Mouse (Mus musculus): ENCODE data around the gene Nfx1. TPM values are rescaled to one million over a fixed set of nuclear protein-coding genes. Genes with fewer than 3 reads are reported as not detected.

The Nfx1 gene
- polyA plus RNA-seq, 1 experiment: 43.0 TPM

GRCm38 (mm10) chr4:40975678-40976077 lies 5.0 kb downstream of the Nfx1 start:
- no peak for DNase-seq (ENCODE audit: low read depth)

DNA sequence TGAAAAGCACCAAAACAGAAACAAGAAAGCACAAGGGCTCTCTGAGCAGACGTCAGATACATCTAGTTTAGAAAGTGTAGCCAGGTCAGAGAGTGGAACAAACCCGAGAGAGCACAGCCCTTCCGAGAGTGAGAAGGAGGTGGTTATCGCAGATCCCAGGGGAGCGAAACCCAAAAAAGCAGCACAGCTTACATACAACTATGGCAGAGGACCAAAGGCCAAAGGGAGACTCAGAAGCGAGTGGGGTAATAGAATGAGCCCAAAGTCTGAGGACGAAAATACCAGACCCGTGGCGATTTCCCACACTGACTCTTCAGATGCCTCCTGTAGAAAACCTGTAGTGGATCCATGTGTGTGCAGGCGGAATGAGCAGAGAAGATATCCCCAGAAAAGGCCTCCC lies 5.9 kb downstream of the Nfx1 start:
- no peak for DNase-seq (ENCODE audit: low read depth)

- DNase-seq (ENCODE audit: low read depth): no peak
Measured at GRCm38 (mm10) chr4:40979430-40979829, 8.7 kb downstream of the Nfx1 start.

DNA sequence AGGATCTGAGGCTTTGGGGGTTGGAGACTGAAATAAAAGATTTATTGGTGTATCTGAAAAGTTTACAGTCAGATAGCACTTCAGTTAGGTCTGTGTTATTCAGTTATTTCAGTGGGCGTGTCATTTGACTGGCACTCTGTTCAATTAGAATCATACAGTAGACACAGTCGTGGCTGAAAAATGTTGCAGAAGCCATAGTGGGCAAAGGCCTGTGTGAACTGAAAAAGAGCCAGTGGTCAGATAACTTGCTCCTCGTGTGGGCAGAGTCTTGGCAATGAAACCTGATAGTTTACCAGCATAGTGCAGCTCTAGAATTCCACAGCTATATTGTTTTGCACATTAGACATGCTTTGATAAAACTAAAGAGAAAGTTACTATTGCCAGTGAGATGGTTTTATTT lies 11.8 kb downstream of the Nfx1 start:
- DNase-seq (ENCODE audit: low read depth): no peak

GRCm38 (mm10) chr4:40983686-40984085 lies 13.0 kb downstream of the Nfx1 start:
- DNase-seq (ENCODE audit: low read depth): no peak

- DNase-seq (ENCODE audit: low read depth): no peak
Measured at GRCm38 (mm10) chr4:40989633-40990032, 18.9 kb downstream of the Nfx1 start.

DNA sequence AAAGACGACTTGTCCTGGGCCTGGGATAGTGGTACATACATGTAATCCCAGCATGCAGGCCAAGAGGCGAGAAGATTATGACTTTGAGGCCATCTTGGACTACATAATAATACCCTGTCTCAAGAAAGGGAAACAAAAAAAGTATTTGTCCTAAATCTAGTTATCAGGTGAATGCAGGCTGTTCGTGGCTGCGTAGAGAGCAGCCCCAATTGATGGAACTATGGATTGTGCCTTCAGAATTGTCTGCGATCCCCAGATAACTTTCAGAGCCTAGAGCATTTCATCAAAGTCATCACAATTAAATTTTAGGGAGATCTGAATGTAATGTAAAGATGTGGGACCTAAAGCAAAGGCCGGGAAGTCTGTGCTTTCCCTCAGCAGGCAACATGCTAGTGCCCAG lies 25.6 kb downstream of the Nfx1 start:
- no peak for DNase-seq (ENCODE audit: low read depth)

- no peak for DNase-seq (ENCODE audit: low read depth)
Measured at GRCm38 (mm10) chr4:40997916-40998315, 27.2 kb downstream of the Nfx1 start.

DNA sequence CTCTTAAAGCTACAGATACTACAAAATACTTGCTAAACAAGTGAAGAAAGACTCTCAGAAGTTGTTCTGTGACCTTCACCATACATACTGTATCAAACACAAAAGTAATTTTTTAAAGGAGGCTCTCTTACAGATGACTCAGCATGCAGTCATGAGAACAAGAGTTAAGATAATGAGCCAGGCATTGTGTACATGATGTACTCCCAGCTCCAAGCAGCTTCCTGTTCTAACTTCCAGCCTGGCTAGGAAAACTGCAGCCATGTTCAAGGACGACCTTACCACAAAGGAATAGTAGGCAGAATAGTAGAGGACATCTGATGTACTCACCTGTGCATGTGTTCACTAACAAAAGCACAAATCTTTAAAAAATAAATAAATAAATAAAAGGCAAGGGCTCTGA lies 29.6 kb downstream of the Nfx1 start:
- no peak for DNase-seq (ENCODE audit: low read depth)

DNA sequence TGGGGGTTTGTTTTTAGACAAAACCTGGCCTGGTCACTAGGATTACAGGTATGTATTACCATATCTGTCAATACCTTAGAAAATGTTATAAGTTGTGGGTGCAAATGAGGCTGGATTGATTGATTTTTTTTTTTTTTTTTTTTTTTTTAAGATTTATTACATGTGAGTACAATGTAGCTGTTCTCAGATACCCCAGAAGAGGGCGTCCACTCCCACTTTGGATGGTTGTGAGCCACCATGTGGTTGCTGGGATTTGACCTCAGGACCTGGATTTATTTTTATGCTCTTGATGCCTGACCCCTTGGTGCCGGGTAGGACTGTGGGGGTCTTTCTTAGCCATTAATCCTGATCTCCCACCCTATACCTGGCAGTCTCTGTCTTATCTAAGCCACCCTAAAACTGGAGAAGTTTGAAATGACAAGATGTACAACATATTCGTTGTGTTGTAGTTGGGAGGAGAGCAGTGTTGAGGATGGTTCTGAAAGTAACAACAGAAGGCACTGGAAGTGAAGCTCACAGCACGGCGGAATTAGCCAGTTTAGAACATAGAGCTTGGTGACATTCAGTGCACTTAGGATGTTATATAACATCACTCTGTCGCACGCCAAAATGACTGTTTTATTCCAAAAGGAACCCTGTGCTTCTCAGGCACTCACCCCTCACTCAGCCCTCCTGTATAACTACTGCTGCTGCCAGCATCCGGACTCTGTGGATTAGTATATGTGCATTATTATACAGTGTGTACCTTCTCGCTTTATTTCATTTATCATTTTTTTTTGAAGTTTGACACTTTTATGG lies 30.3 kb downstream of the Nfx1 start:
- no peak for DNase-seq (ENCODE audit: low read depth)

DNA sequence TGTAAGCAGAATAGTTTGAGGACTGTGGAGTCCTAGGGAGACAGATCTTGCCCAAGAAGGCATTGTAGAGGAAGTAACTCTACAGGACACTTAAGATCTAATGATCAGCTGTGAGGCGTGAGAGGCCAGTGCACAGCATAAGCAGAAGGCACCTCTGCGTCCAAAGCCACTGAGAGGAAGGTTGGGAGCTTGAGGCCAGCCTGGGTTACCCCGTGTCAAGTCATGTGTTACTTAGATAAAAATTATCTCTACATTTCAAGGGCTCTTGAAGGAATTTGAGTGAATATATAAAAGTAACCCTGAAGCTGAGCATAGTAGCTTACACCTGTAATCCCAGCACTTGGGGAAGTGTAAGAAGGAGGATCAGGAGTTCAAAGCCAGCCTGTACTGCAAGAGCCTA lies 42.6 kb downstream of the Nfx1 start:
- DNase-seq (ENCODE audit: low read depth): no peak

GRCm38 (mm10) chr4:41015798-41016197 lies 45.1 kb downstream of the Nfx1 start:
- DNase-seq (ENCODE audit: low read depth): no peak

DNA sequence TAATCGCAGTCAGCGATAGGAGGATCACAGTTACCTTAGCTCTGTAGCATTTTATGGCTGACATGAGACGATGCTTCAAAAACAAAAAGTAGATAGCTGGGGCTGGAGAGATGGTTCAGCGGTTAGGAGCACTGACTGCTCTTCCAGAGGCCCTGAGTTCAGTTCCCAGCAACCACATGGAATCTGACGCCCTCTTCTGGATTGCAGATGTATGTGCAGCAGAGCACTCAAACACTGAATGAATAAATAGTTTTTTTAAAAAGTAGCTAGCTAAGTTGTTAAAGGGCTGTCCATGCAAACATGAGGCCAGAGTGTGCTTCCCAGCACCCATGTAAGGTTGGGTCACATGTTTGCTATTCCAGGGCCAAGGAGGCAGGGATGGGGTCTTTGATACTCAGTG lies 50.4 kb downstream of the Nfx1 start:
- DNase-seq (ENCODE audit: low read depth): no peak

DNA sequence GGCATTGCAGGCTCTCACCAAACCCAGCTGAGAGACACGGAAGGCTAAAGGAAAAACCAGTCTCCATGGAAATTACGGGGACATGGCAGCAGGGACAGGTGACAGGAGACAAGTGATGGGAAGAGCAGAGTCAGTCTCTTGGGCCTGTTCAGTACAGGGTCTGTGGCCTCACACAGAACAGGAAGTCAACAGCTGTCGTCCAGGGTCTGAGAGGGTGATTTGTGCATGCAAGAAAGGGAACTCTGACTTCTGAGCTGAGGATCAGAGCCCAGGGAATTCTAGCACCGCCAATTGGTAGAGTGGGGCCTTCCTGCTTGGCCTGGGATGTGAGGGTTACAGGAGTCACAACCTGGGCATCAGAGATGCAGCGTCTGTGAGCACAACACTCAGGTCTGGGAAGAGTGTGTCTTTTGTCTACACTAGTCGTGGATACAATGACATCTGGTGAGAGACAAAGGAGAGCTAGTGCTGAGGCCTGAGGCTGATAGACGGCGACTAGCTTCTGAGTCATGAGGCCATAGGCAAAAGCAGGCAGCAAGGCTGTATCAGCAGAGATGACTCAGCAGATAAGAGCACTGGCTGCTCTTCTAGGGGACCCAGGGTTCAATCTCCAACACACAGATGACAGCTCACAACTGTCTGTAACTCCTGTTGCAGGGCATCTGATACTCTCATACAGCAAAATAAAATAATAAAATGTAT lies 55.5 kb downstream of the Nfx1 start:
- no peak for DNase-seq (ENCODE audit: low read depth)

DNA sequence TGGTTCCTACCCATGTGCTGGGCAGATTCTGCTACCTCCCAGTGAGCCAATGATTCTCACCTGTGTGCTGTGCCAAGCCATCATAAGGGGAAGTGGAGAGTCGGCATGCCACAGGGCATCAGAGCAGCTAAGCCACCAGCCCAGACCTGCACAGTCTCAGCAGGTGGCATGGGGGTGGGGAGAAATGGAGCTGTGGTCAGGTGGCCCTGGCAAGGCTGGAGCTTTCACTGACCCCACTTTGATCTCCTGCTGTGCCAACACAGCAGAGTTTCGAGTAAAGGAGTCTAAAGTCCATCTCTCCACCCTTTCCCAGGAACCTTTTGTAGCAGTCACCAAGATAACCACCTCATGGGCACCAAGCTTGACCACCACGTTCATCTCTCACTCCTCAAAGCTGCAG lies 57.2 kb downstream of the Nfx1 start:
- no peak for DNase-seq (ENCODE audit: low read depth)

DNA sequence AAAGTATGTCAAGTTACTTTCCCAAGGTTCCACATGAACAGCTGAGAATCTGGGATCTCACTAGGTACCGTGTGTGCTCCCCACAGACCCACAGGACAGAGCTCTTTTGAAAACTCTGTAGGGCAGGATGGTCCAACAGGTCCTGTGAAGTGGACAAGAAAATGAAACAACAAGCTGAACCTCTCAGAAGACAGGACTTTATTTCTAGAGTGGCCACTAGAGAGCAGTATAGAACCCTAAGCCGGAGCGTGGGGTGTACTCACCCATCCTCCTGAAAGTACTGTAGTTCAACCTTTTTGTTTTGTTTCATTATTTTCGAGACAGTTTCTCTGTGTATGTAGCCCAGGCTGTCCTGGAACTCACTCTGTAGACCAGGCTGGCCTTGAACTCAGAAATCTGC lies 57.6 kb downstream of the Nfx1 start:
- no peak for DNase-seq (ENCODE audit: low read depth)

- no peak for DNase-seq (ENCODE audit: low read depth)
Measured at GRCm38 (mm10) chr4:41029372-41029771, 58.7 kb downstream of the Nfx1 start.

GRCm38 (mm10) chr4:41031242-41031641 lies 60.5 kb downstream of the Nfx1 start:
- DNase-seq (ENCODE audit: low read depth): no peak

DNA sequence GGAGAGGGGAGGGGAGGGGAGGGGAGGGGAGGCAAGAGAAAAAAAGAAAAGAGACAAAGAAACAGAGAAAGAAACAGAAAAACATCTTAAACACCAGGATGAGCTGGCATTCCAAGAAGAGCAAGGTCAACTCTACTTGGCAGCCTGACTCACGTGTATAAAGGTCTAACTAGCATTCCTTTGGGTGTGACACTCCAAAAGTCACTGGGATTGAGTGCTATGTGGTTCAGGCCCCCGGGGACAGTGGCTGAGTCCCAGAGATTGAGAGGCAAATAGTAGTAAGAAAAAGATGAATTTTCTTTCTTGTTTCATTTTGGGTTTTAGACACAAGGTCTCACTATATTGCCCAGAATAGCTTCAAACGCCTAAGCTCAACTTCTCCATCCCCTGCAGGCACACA lies 67.2 kb downstream of the Nfx1 start:
- DNase-seq (ENCODE audit: low read depth): no peak

DNA sequence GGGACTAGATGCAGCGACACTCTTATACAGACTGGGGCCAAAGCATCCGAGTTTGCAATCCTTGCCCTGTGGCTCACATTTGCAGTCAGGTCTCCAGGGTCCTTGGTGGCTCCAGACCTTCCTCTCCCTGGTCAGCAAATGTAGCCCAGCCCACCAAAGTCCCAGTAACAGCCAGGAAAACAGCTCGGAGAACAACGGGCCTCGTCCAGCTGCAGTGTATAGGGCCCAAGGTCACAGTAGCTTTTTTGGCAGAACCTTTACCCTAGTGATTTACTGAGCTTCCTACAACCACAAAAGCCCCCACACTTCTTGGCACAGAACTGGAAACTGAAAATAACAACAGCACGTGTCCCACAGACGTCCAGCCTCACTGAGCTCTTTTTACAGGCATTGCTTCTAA lies 70.3 kb downstream of the Nfx1 start:
- DNase-seq (ENCODE audit: low read depth): no peak

- no peak for DNase-seq (ENCODE audit: low read depth)
Measured at GRCm38 (mm10) chr4:41042880-41043279, 72.2 kb downstream of the Nfx1 start.

GRCm38 (mm10) chr4:41043961-41044360 lies 73.3 kb downstream of the Nfx1 start:
- no peak for DNase-seq (ENCODE audit: low read depth)

DNA sequence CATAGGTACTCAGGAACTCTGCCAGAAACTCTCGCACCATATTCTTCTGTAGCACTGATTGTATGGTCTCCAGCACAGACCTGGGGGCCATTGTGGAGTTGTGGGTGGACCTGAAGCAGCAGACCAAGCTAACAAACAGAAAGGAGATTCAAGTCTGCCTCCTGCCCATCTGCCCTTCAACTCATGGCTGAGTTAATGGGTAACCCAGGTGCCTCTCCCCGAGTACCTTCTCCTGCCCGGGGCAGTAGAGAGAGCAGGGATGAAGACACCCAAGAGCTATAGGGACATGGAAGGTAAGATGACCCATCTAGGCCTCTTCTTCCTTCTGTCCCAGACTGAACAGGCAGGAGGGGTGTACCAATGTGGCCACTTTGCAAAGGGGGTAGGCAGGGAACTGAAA lies 74.6 kb downstream of the Nfx1 start:
- DNase-seq (ENCODE audit: low read depth): no peak
